Mouse (Mus musculus) brain, adult 10 weeks (tissue): ENCODE results near the gene Cfap36. TPM values are rescaled to one million over a fixed set of nuclear protein-coding genes. Genes with fewer than 3 reads are reported as not detected.

Source experiments
- polyA plus RNA-seq: library from polyadenylated mRNA; stranded (reverse); fragments of 350-450 nt; fragmentation: Illumina TruSeq; extraction: RNeasy Lipid Tissue Mini Kit (QIAGEN cat#74804); gene quantifications from one replicate; pipeline ENCODE4 v1.2.3, GENCODE M21; 2015; ENCODE audit warnings: low read depth, low replicate concordance

Gene Cfap36
- 140 TPM for polyA plus RNA-seq

GRCm38 (mm10) chr11:29246883-29247650 lies at the start of gene Cfap36:
Gene Cfap36 (minus strand): TSS chr11:29247409.

GRCm38 (mm10) chr11:29172563-29173124 lies 74.6 kb downstream of the Cfap36 start, which contains the start of gene Ppp4r3b:
Gene Ppp4r3b (plus strand): TSS chr11:29172890.

Other genes starting within 250 kb of the Cfap36 start
- gene Pnpt1, start 116.7 kb downstream of the Cfap36 start, polyA plus RNA-seq = 18.8 TPM
- 27.8 TPM for gene Ppp4r3b, start 74.5 kb downstream of the Cfap36 start, polyA plus RNA-seq
- gene Ccdc88a, start 126.2 kb upstream of the Cfap36 start, polyA plus RNA-seq = 30.8 TPM